Mouse (Mus musculus): ENCODE results near the gene Arl4c. TPM values are rescaled to one million over a fixed set of nuclear protein-coding genes. Genes with fewer than 3 reads are reported as not detected.

Arl4c gene
- polyA plus RNA-seq, 1 experiment from 2014 or later, result 1.9 TPM

GRCm38 (mm10) chr1:88670807-88671206 lies 31.2 kb downstream of the Arl4c start:
- Histone ChIP-seq H3K36me3 (ENCODE audit: control insufficient read depth, insufficient read depth, low read length) (no peaks in the 10 kb centered on the region), H3K4me2 (no peak overlapping the region), H3K4me3 (ENCODE audit: low read depth, low read length) (no peak overlapping the region), H3K27me3 (replicated peaks; ENCODE audit: control insufficient read depth, insufficient read depth, low read length) (no peaks in the 10 kb centered on the region), H3K27ac (ENCODE audit: low read depth, low read length) (no peak overlapping the region), H3K9me3 (ENCODE audit: control insufficient read depth, low read length) (no peaks in the 10 kb centered on the region), H3K4me1 (replicated peaks; ENCODE audit: control insufficient read depth, insufficient read depth, low read length) (no peaks in the 10 kb centered on the region), H3K9ac (ENCODE audit: low read depth, low read length) (no peak overlapping the region)
- ATAC-seq (replicated peaks; ENCODE audit: low FRiP score) (no peak), DNase-seq (ENCODE audit: low spot score) (no peak)
- WGBS, result 56% methylated on average over 4 of the region's 4 CpGs

- H3K4me1 ChIP-seq (replicated peaks; ENCODE audit: control insufficient read depth, insufficient read depth, low read length), result no peaks in the 10 kb centered on the region
- no peak for DNase-seq (ENCODE audit: low spot score)
Measured at GRCm38 (mm10) chr1:88668846-88669810, 32.9 kb downstream of the Arl4c start.

GRCm38 (mm10) chr1:88668353-88668752 lies 33.7 kb downstream of the Arl4c start:
- no peak overlapping the region for H3K9ac ChIP-seq (ENCODE audit: low read depth, low read length)
- H3K9me3 ChIP-seq (ENCODE audit: control insufficient read depth, low read length), result no peaks in the 10 kb centered on the region
- no peaks in the 10 kb centered on the region for H3K27me3 ChIP-seq (replicated peaks; ENCODE audit: control insufficient read depth, insufficient read depth, low read length)
- DNase-seq (ENCODE audit: low spot score) (no peak), ATAC-seq (replicated peaks; ENCODE audit: low FRiP score) (no peak)
- H3K4me2 ChIP-seq, result no peak overlapping the region
- H3K36me3 ChIP-seq (ENCODE audit: control insufficient read depth, insufficient read depth, low read length), result no peaks in the 10 kb centered on the region
- 28% methylated on average over 7 of the region's 7 CpGs for WGBS
- no peak overlapping the region for H3K27ac ChIP-seq (ENCODE audit: low read depth, low read length)
- H3K4me1 ChIP-seq (replicated peaks; ENCODE audit: control insufficient read depth, insufficient read depth, low read length), result no peaks in the 10 kb centered on the region
- H3K4me3 ChIP-seq (ENCODE audit: low read depth, low read length), result no peak overlapping the region

More at GRCm38 (mm10) chr1:88668846-88669810, 32.9 kb downstream of the Arl4c start:
- Histone ChIP-seq H3K4me3 (ENCODE audit: low read depth, low read length) (no peak overlapping the region), H3K27me3 (replicated peaks; ENCODE audit: control insufficient read depth, insufficient read depth, low read length) (no peaks in the 10 kb centered on the region), H3K4me2 (no peak overlapping the region), H3K9me3 (ENCODE audit: control insufficient read depth, low read length) (no peaks in the 10 kb centered on the region), H3K9ac (ENCODE audit: low read depth, low read length) (no peak overlapping the region), H3K36me3 (ENCODE audit: control insufficient read depth, insufficient read depth, low read length) (no peaks in the 10 kb centered on the region), H3K27ac (ENCODE audit: low read depth, low read length) (no peak overlapping the region)
- 52% methylated on average over 14 of the region's 14 CpGs for WGBS
- no peak for ATAC-seq (replicated peaks; ENCODE audit: low FRiP score)

GRCm38 (mm10) chr1:88664623-88665022 lies 37.4 kb downstream of the Arl4c start:
- 51% methylated on average over 3 of the region's 3 CpGs for WGBS

GRCm38 (mm10) chr1:88662736-88663135 lies 39.3 kb downstream of the Arl4c start:
- DNase-seq (ENCODE audit: low spot score) (no peak), ATAC-seq (replicated peaks; ENCODE audit: low FRiP score) (no peak)
- Histone ChIP-seq H3K9me3 (ENCODE audit: control insufficient read depth, low read length) (no peaks in the 10 kb centered on the region), H3K4me3 (ENCODE audit: low read depth, low read length) (no peak overlapping the region), H3K9ac (ENCODE audit: low read depth, low read length) (no peak overlapping the region), H3K4me2 (no peak overlapping the region), H3K27ac (ENCODE audit: low read depth, low read length) (no peak overlapping the region), H3K27me3 (replicated peaks; ENCODE audit: control insufficient read depth, insufficient read depth, low read length) (no peaks in the 10 kb centered on the region), H3K36me3 (ENCODE audit: control insufficient read depth, insufficient read depth, low read length) (no peaks in the 10 kb centered on the region), H3K4me1 (replicated peaks; ENCODE audit: control insufficient read depth, insufficient read depth, low read length) (no peaks in the 10 kb centered on the region)
- WGBS, result 74% methylated on average over 5 of the region's 5 CpGs

More at GRCm38 (mm10) chr1:88664623-88665022, 37.4 kb downstream of the Arl4c start:
- Histone ChIP-seq H3K4me2 (no peak overlapping the region), H3K36me3 (ENCODE audit: control insufficient read depth, insufficient read depth, low read length) (no peaks in the 10 kb centered on the region), H3K9me3 (ENCODE audit: control insufficient read depth, low read length) (no peaks in the 10 kb centered on the region), H3K9ac (ENCODE audit: low read depth, low read length) (no peak overlapping the region), H3K27ac (ENCODE audit: low read depth, low read length) (no peak overlapping the region), H3K27me3 (replicated peaks; ENCODE audit: control insufficient read depth, insufficient read depth, low read length) (no peaks in the 10 kb centered on the region), H3K4me1 (replicated peaks; ENCODE audit: control insufficient read depth, insufficient read depth, low read length) (no peaks in the 10 kb centered on the region), H3K4me3 (ENCODE audit: low read depth, low read length) (no peak overlapping the region)
- ATAC-seq (replicated peaks; ENCODE audit: low FRiP score), result no peak
- DNase-seq (ENCODE audit: low spot score), result no peak

- Histone ChIP-seq H3K27ac (ENCODE audit: low read depth, low read length) (no peak overlapping the region), H3K4me3 (ENCODE audit: low read depth, low read length) (no peak overlapping the region), H3K36me3 (ENCODE audit: control insufficient read depth, insufficient read depth, low read length) (no peaks in the 10 kb centered on the region), H3K4me1 (replicated peaks; ENCODE audit: control insufficient read depth, insufficient read depth, low read length) (no peaks in the 10 kb centered on the region), H3K4me2 (no peak overlapping the region), H3K27me3 (replicated peaks; ENCODE audit: control insufficient read depth, insufficient read depth, low read length) (no peaks in the 10 kb centered on the region), H3K9ac (ENCODE audit: low read depth, low read length) (no peak overlapping the region), H3K9me3 (ENCODE audit: control insufficient read depth, low read length) (no peaks in the 10 kb centered on the region)
- DNase-seq (ENCODE audit: low spot score) (no peak), ATAC-seq (replicated peaks; ENCODE audit: low FRiP score) (no peak)
- 58% methylated on average over 3 of the region's 3 CpGs for WGBS
Measured at GRCm38 (mm10) chr1:88661209-88661608, 40.8 kb downstream of the Arl4c start.

GRCm38 (mm10) chr1:88658290-88658857 lies 43.6 kb downstream of the Arl4c start:
- Histone ChIP-seq H3K9me3 (ENCODE audit: control insufficient read depth, low read length) (no peaks in the 10 kb centered on the region), H3K27ac (ENCODE audit: low read depth, low read length) (no peak overlapping the region), H3K36me3 (ENCODE audit: control insufficient read depth, insufficient read depth, low read length) (no peaks in the 10 kb centered on the region), H3K27me3 (replicated peaks; ENCODE audit: control insufficient read depth, insufficient read depth, low read length) (no peaks in the 10 kb centered on the region), H3K9ac (ENCODE audit: low read depth, low read length) (no peak overlapping the region), H3K4me2 (no peak overlapping the region), H3K4me3 (ENCODE audit: low read depth, low read length) (no peak overlapping the region), H3K4me1 (replicated peaks; ENCODE audit: control insufficient read depth, insufficient read depth, low read length) (no peaks in the 10 kb centered on the region)
- 78% methylated on average over 6 of the region's 6 CpGs for WGBS
- no peak for DNase-seq (ENCODE audit: low spot score)
- ATAC-seq (replicated peaks; ENCODE audit: low FRiP score), result no peak

GRCm38 (mm10) chr1:88656096-88656480 lies 45.9 kb downstream of the Arl4c start:
- no peak overlapping the region for H3K27ac ChIP-seq (ENCODE audit: low read depth, low read length)
- DNase-seq (ENCODE audit: low spot score) (no peak), ATAC-seq (replicated peaks; ENCODE audit: low FRiP score) (no peak)
- no peaks in the 10 kb centered on the region for H3K9me3 ChIP-seq (ENCODE audit: control insufficient read depth, low read length)
- no peaks in the 10 kb centered on the region for H3K27me3 ChIP-seq (replicated peaks; ENCODE audit: control insufficient read depth, insufficient read depth, low read length)
- no peak overlapping the region for H3K4me2 ChIP-seq
- WGBS, result 63% methylated on average over 5 of the region's 5 CpGs
- no peaks in the 10 kb centered on the region for H3K36me3 ChIP-seq (ENCODE audit: control insufficient read depth, insufficient read depth, low read length)
- no peak overlapping the region for H3K9ac ChIP-seq (ENCODE audit: low read depth, low read length)
- no peaks in the 10 kb centered on the region for H3K4me1 ChIP-seq (replicated peaks; ENCODE audit: control insufficient read depth, insufficient read depth, low read length)
- no peak overlapping the region for H3K4me3 ChIP-seq (ENCODE audit: low read depth, low read length)
